Mouse (Mus musculus) c-Kit-negative CD71-positive TER-119-positive erythroid progenitor cells, embryonic 14.5 days (primary cell): ENCODE measurements around the gene Akap2.
A peak's percentile ranks its signal among the peaks of the same experiment; 100 is the strongest.
"Not testable (repeated sequence)": the region's sequence is repeated elsewhere in the genome, so short reads cannot be mapped to it uniquely, and the experiment has no call there.

Source experiments
- DNase-seq: peaks from one replicate; pipeline ENCODE4 v3.0.0-alpha.2; 2013; ENCODE audit warnings: low read depth, low spot score

The Akap2 gene

DNA sequence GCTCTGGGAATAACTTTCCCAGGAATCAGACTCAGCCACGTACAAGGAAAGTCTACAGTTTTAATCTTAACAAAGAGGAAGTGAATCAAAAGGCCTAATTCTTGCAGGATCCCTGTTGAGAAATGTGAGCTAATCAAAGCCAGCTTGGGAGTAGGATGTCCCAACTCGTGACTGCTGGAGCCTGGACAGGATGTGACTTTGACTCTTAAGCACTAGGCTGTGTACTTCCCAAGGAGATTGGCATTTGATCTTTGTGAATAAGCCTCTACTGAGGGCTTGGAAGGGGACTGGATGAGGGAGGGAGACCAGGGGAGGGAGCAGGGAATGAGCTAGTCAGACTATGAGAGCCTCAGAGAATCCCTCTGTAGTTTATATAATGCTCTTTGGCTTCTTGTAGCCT is 148.6 kb downstream of the Akap2 start:
- no peak for DNase-seq

DNA sequence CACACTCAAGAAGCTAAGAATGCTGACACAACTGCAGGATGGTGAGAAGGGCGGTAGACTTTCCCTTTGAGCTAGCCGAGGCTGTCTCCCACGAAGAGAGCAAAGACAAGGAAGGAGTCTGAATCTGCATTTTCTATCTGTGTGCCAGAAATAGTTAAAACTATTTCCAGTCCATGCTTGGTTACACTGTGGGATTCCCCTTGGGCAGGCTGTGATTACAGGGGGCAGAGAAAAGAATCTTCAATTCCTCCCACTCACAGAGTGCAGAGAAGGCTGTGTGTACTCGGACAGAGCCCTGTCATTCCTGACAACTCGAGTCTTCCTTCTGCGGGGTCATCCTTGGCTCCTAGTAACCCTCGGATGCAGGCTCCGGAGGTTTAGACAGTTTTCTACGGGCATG is 149.5 kb downstream of the Akap2 start:
- DNase-seq: no peak

DNA sequence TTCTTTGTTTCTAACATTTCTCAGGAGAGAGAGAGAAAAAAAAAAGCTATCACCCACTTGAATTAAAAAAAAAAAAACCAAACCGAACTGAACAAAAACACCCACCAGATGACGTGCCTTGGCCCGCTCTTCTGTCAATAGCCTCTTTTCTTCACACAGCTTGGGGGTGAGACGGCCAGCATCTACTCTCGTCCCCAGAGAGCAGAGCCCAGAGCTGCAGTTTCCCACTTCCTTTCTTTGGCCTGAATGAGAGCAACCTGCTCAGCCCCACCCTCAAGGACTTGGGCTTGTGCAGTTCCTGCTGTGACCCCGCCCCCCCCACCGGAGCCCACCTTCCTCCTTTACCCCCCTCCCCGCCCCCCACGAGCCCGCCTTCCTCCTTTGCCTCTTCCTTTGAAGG is 150.0 kb downstream of the Akap2 start:
- DNase-seq: no peak

DNA sequence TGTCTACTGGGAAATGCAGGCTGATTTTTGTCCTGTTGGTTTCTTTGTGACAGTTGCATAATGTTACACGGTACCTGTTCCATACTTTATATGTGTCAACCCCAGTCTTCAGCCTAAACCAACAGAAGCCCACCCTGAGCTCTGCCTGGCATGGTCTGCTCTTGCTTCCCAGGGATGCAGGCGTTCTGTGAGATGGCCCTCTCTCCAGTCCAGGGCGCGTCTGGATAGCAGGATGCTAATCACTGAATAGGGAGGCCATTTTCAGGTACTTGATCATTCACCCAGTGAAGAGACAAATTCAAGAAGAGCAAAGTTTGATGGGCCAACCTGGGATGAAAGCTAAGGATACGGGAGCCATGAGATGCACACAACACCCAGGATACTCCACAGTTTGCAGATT is 161.7 kb downstream of the Akap2 start:
- no peak for DNase-seq

DNA sequence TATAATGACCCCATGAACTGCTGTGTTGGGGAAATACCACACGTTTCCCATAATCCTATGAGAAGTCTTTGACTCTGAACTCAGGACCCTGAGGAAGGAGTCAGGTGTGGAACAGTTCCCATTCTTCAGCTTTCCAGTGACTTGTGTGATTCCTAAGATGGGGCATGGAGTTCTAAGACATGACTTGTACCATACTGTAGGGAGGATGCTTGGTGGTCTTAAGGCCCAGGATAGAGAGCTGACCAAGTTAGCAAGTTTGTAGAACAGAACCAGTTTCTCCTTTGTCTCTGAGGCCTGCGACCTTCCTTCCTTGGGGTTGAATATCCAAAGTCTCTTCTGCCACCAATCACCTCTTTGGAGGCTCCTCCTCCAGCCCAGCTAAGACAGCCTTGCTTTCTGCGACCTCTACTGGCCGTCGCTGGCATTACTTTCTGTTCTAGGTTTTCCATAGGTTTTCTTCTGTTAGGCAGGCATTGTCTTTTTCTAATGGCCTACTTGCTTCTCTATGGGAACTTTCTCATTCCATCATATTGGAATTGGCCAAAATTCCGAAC is 162.4 kb downstream of the Akap2 start:
- DNase-seq: peak; percentile 13

DNA sequence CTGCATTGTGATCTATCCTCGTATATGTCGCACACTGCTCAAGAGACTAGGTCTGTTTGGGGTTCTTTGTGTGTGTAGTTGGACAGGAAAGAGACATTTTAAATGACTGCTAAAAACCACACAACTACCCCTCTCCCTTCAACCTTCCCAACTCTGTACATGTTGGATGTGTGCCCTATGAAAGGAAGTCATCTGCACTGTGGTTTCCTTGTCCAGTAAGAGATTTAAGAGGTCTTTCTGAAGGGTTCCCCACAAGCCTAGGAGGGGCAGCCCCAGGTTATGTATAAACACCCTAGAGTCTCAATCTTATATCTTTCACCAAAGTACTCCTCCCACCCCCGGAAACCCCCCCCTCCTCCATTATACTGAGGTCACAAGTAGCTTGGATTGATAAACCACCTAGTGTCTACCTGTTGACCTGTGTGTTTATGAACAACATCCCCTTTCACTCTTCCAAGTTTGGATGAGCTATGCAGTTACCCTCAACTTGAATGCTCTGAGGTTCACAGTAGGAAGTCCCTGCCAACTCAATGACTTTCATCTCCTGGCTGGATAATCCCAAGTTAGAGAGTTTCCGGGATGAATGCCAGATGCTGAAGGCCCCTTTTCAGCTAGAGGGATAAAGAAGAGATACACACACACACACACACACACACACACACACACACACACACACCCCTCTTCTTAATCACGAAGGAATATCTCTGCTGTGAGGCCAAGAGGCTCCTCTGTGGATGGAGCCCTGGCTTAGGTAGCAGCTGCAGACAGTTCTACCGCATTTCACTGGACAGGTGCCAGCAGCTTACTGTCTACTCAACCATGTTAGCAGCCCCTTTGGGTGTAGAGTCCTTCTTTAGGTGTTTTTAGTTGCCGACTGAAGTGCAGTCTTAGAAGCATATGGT is 166.3 kb downstream of the Akap2 start:
- no peak for DNase-seq

DNA sequence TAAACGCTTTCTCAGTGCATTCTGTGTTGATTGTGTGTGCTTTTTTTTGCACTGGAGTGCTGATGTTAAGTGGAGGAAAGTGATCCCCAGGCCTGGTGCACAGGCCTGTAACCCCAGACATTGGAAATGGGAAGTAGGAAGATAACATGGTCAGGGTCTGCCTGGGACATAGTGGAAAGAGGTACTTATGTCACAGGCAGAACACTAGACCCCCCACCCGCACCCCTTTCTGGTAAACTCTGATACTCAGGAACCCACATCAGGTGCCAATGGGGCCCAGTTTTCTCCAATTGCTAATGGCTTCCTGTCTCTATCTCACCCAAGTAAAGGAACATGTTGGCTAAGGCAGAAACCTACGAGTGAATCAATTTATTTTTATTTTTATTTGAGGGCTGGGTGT is 167.1 kb downstream of the Akap2 start:
- DNase-seq: no peak

DNA sequence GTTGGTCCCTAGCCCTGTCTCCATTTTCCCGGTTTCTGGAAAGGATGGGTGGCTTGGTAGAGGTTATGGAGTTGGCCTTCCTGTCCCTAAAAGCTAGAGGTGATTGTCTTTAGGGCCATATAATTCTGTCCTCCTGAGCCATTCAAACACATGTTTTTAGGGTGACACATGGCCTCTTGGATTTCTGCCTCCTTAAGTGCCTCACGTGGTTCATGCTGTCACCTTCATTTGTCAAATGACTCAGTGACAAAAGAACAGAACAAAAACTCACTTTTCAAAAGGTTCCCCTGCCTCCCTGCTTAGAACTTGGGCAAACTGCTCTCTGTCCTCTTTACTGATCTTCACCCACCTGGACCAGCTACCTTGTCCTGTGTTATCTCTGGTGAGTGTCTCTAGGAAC is 167.7 kb downstream of the Akap2 start:
- DNase-seq: no peak

DNA sequence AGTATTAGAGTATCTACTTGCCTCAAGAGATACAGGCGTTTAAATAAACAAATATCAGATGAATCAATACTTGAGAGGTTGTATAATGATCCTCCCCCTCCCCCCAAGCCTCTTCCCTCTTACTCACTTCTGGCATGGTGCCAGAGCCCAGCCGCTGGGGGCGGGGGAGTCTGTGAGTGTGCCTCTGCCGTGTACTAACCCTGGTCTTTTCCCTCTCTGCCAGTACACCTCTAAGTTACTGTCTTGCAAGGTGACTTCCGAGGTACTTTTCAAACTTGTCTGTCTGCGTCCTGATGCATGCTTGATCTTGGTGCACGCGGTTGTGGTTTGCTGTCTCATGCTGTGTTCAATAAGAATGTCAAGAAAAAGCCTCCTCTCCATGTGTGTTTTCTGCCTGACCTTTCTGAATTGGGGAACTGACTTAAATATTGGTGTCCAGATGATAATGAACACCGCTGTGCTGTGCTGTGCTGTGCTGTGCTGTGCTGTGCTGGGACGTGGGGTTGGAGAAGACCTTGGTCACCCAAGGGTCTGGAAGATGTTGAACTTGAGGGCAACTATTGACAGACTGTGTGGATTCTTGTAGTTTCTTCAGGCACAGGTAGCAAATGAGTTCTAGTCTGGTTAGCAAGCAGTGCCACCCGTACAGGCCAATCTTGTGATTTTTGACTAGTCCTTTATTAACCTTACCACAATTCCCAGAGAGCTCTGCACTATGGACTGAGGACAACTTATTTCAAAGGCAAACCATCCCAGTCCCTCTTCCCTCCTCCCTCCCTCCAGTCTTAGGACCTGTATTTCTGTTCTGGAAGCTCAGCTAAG is 168.8 kb downstream of the Akap2 start:
- no peak for DNase-seq

DNA sequence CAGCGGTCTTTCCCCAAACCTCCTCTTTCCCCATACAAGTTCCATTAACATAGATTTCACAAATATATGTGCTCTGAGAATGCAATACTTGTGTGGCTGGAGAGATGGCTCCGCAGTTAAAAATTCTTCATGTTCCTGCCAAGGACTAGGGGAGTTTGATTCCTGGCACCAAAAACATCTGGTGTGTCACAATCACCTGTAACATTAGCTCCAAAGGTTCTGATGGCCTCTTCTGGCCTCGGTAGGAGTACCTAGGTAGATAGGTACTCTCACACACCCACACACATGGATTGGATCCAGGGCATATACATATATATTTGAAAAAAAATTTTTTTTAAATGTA is 169.4 kb downstream of the Akap2 start:
- no peak for DNase-seq

DNA sequence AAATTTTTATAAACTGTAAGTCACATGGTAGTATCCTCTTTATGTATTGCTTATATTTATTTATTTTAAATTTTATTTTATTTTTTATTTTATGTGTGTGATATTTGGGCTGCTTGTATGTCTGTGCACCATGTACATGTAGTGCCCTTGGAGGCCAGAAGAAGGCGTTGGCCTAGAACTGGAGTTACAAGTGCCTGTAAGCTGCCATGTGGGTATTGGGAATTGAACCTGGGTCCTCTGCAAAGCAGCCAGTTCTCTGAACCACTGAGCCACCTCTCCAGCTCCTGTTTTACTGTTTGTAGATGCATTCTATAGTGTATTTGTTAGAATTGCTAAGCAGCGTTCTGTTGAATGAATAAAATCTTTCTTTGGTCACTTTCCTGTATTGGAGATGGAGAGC is 170.8 kb downstream of the Akap2 start:
- no peak for DNase-seq

DNA sequence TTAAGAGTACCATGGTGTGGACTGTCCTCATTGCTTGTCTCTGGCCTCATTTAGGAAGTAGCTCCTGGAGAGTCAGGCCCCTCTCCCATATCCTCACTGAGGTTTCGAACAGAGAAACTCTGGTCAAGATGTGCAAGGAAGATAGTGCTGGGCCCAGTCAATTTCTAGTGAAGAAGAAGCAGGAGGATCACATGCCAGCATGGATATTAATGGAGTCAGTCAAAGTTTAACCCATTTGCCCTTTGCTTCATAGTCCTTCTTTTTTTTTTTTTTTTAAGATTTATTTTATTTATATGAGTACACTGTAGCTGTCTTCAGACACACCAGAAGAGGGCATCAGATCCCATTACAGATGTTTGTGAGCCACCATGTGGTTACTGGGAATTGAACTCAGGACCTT is 171.5 kb downstream of the Akap2 start:
- DNase-seq: not testable (repeated sequence)

DNA sequence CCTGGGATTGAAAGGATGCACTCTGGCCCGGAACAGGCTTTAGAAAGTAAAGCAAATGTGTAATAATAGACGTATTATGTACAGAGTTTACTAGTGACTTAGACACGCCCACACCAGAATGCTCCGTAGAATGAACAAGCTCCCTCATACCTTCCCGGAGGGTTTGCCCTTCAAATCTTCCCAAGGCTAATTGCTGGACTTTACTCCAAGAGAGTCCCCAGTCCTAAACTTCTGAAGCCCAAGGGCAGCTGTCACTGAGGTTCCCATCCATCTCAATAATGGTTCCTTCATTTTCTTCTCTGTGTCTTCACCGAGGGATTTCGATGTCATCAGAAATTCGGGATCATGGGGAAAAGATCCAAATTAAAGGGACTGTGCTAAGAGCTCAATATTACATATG is 172.3 kb downstream of the Akap2 start:
- DNase-seq: no peak

DNA sequence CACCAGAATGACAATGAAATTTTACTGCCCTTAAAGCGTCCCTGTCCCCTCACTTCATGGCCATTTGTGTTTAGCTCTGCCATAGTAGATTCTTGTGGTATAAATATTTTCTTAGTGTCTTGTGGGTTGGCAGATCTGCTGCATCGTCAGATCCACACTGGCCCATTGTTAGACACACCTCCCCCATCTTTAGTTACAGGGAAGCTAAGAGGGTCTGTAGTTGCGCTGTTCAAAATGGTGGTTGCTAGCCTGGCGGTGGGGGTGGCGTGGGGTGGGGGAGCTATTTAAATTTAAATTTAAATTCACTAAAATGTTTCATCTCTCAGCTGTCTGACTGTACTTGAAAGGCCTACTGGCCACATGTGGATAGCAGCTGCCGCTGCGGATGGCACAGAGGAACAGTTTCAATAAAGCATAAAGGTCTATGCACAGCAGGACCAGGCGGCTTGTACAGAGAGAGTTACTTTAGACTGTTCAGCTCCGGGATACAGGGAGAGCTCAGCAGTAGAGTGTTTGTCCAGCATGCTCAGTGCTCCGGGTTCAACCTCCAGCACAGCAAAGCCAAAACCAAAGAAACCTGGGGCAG is 174.6 kb downstream of the Akap2 start:
- no peak for DNase-seq

DNA sequence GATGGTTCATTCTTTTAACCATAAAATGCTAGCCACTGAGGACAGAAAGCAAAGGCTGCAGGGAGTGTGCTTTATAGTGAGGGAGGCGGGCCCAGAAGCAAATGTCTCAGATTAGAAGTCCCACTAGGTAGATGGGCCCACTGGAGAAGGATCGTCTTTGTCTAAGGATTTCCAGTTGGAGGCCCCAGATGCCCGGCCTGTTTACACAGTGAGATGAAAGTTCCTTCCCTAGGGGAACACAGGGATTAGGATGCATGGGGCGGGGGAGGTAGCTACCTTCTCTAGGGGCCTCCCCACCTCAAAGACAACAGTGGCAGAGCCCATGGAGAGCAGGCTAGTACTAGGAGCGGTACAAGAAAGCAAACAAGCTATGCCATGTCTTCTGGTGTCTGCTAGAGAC is 177.7 kb downstream of the Akap2 start:
- DNase-seq: no peak

DNA sequence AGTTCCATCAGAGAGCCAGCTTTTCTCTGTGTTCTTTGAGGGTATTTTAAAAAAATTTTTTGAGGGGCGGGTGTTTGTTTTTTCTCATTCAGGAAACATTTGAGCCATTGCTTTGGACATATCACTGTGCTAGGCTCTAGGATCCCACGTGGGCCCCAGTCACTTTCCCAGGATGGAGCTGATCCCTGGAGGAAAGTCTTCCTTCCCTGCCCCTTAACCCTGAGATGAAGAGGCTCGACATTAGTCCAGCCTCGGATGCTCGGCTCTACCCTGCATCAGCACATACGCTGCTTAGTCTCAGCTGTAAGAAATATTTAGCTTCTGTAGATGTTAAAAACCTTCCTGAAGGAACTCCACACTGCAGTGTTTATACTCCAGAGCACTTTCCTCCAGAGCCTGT is 178.4 kb downstream of the Akap2 start:
- DNase-seq: no peak

DNA sequence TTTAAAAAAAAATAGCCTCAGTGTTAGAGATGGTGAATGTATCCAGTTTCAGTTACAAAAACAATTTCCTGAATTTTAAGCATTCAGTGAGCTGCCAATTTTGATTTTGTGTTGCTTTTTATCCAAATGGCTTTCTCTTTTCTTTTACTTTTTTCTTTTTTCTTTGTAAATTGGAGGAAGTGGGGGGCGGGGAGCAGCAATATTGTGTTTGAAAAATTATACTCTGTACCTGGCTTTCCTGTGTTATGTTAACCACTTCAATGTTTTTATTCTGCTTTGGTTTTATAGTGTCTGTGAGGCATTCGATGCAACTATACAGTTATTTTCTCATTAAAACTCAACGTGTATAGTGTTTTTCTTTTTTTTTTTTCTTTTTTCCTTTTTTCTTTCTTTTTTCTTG is 179.2 kb downstream of the Akap2 start:
- no peak for DNase-seq

DNA sequence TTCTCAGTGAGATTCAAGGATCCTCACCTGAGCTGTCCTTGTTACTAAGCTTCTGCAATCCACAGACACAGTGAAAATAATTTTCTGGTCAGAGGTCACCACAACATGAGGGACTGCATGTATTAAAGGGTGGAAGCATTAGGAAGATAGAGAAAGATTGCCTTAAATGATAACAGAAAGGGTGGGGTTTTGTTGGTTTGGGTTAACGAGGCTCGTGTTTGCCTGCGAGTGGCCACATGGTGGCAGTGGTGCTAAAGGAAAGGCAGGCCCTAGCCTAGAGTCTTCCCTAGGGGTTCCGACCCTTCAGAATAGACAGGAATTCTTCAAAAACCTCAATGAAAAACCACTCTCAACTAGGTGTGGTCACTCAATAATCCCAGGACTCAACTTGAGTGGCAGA is 183.8 kb downstream of the Akap2 start:
- no peak for DNase-seq

DNA sequence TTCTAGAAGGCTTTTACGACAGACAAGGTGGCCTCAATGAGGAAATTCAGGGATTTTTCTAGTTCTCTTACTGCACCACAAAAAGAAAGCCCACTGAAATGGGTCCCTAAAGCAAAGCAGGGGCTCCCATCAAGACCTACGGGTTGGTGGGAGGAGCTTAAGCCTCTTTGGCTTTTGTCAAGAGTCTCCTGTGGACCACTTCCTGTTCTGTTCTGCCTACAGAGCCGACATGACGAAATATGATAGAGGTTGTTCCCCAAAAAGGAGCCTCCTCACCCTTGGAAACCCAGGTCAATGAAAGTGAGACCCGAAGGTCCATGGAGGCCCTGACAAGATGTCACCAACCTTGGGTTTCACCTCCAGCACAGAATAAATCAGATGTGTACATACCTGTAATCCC is 185.2 kb downstream of the Akap2 start:
- no peak for DNase-seq

DNA sequence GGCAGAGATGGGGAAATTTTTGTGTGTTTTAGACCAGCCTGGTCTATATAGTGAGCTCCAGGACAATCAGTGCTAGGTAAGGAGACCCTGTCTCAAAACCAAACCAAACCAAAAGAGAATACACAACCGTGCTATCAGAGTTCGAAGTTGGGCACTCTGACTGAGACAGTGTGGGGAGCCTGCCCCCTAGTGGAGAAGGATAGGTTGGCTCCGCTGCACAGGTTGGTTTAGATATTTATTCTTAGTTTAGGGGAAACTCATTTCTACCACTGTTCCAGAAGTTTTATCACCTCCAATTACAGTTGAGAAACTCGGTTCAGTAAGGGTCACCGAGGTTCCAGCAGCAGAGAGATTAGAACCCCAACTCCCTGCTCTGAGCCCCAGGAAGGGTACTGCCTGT is 186.8 kb downstream of the Akap2 start:
- peak; percentile 16 for DNase-seq

DNA sequence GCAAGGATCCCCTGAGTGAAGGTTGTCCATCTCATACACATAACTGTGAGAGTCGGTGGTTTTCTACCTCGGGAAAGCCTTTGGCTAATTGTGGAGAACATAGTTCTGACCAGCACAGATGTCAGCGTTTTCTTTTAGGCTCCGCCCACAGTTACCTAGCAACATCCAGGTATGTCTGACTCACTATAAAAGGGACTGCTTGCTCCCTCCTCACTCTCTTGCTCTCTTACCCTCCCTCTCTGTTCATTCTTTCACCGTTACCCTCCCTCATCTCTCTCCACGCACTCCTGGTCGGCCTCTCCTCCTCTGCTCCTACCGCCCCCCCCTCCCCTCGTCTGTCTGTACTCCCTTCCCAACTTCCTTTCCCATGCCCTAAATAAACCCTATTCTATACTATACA is 187.2 kb downstream of the Akap2 start:
- DNase-seq: no peak

DNA sequence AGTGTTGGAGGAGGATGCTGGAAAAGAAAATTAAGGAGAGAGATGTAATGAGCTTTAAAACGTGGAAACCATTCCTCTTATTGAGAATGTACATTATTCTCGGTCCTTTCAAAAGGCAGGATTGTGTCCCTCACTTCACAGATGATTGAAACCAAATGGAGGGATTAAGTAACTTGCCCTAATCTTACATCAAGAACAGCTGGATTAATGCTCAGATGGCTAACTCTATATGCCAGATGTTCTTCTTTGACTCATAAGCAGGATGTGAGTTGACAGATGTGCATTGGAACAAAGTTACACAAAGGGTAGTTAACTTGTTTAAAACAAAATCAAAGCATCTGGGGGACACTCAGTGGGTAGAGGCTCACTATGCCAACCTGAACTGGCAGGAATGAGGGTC is 189.3 kb downstream of the Akap2 start:
- no peak for DNase-seq
